Mouse (Mus musculus) erythroblast, embryonic 14.5 days (primary cell): ENCODE results near the gene Map1lc3a.

Experiments
- GATA1 ChIP-seq: IDR thresholded peaks from 2 replicates; pipeline ENCODE4 v1.6.1; 2012; ENCODE audit warnings: low read length, inconsistent platforms, mixed read lengths
- TAL1 ChIP-seq: IDR thresholded peaks from 3 replicates; pipeline ENCODE4 v1.6.1; 2012; ENCODE audit warnings: low read length, inconsistent platforms, mixed read lengths

- no peak for TF ChIP-seq TAL1
- TF ChIP-seq GATA1 = no peak
These were observed 42.5 kb downstream of the Map1lc3a start for GRCm38 (mm10) chr2:155318618-155319017.
